Mouse (Mus musculus) heart, embryonic 12.5 days (tissue): ENCODE results near the gene Tpcn2. TPM values are rescaled to one million over a fixed set of nuclear protein-coding genes. Genes with fewer than 3 reads are reported as not detected.
A peak's percentile ranks its signal among the peaks of the same experiment; 100 is the strongest.

Source experiments
- ATAC-seq: fragments of 200-750 bp; cut with Nextera tagmentation; 2 replicates; pipeline ENCODE4 v1.8.0; 2017; ENCODE audit warnings: moderate TSS enrichment, moderate library complexity; ENCODE audit not compliant: insufficient number of reproducible peaks, low FRiP score
- H3K27ac ChIP-seq: fragments of 300-500 bp; sonication (generic); 2 replicates; pipeline ENCODE4 v1.5.1; 2016; ENCODE audit warnings: mild to moderate bottlenecking, moderate library complexity; ENCODE audit not compliant: poor library complexity, severe bottlenecking
- H3K27me3 ChIP-seq: fragments of 300-500 bp; sonication (generic); replicated peaks from 2 replicates; pipeline ENCODE4 v1.6.1; 2016; ENCODE audit warnings: mild to moderate bottlenecking, moderate library complexity
- H3K36me3 ChIP-seq: fragments of 300-500 bp; sonication (generic); 2 replicates; pipeline ENCODE4 v1.6.1; 2016; ENCODE audit warnings: mild to moderate bottlenecking, moderate library complexity
- H3K4me1 ChIP-seq: fragments of 300-500 bp; sonication (generic); replicated peaks from 2 replicates; pipeline ENCODE4 v1.6.1; 2016; ENCODE audit warnings: mild to moderate bottlenecking
- H3K4me2 ChIP-seq: fragments of 300-500 bp; sonication (generic); 2 replicates; pipeline ENCODE4 v1.6.1; 2016; ENCODE audit warnings: mild to moderate bottlenecking, moderate library complexity
- H3K4me3 ChIP-seq: fragments of 300-500 bp; sonication (generic); 2 replicates; pipeline ENCODE4 v1.5.1; 2016; ENCODE audit warnings: mild to moderate bottlenecking
- H3K9ac ChIP-seq: fragments of 300-500 bp; sonication (generic); 2 replicates; pipeline ENCODE4 v1.6.1; 2016; ENCODE audit warnings: mild to moderate bottlenecking, moderate library complexity
- H3K9me3 ChIP-seq: fragments of 300-500 bp; sonication (generic); replicated peaks from 2 replicates; pipeline ENCODE4 v1.6.1; 2016; ENCODE audit warnings: mild to moderate bottlenecking, moderate library complexity
- WGBS: fragments of 180-500 bp; shearing (Covaris S2); methylation state at CpG from one replicate; pipeline ENCODE4 v1.1.7; 2016; 5-methylcytosine and 5-hydroxymethylcytosine counted together
- polyA plus RNA-seq: library from polyadenylated mRNA; unstranded; fragments of >200 nt; fragmentation: Nextera tagmentation; extraction: Ambion mirVana; gene quantifications from 2 replicates; pipeline ENCODE4 v1.2.1, GENCODE M21; 2016

The Tpcn2 gene
- 6.4 and 7.3 TPM in 2 replicates for polyA plus RNA-seq

GRCm38 (mm10) chr7:145283487-145284187 is at the start of gene Tpcn2:
TSS of gene Tpcn2 (minus strand) at chr7:145284011.
- ATAC-seq, result peak; percentile 92
- H3K9ac ChIP-seq, result peak within 1 kb of the TSS; percentile 78
- 2% methylated on average over 18 of the region's 18 CpGs for WGBS
- H3K4me1 ChIP-seq, result peaks cover 16% of the 10 kb centered on the region
- H3K36me3 ChIP-seq, result peaks cover 17% of the 10 kb centered on the region
- H3K27me3 ChIP-seq, result no peaks in the 10 kb centered on the region
- H3K4me3 ChIP-seq, result peak within 1 kb of the TSS; percentile 63
- H3K27ac ChIP-seq, result peak within 1 kb of the TSS; percentile 7; the same call in 1 of the 2 replicates
- H3K4me2 ChIP-seq, result peak within 1 kb of the TSS; percentile 82
- no peaks in the 10 kb centered on the region for H3K9me3 ChIP-seq

DNA sequence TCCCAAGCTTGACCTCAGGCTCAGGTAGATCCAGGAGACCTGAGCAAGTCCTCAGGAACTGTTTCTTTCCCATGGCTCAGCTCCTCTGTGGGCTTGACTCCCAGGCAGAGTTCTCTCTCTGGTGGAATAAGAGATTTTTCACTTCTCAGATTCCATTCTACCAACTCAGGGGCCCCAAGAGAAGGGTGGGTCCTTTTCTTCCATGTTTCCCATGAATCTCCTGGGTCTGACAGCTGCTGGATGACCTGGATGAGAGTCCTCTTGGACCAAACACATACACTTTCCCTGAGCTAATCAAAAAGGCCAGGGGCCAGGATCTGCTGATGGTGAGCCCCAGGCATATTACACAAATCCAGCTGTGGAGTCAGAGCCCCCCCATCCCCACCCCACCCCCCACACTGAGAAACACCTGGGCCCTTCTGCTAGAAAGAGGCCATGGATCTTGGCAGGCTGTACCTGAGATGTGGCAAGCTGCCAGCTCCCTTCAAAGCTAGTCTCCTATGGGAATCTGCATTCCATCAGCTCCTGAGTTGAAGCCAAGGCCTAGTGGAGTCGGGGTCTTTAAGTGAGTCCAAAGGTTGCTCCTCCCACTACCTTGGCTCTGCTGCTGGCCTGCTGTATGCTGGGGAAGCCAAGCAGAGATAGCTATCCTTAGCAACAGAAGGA is 48.7 kb upstream of the Tpcn2 start:
- peaks cover 23% of the 10 kb centered on the region for H3K4me1 ChIP-seq
- 31% methylated on average over 1 of the region's 1 CpGs for WGBS
- no peak overlapping the region for H3K4me3 ChIP-seq
- no peaks in the 10 kb centered on the region for H3K36me3 ChIP-seq
- H3K9ac ChIP-seq, result no peak overlapping the region
- H3K9me3 ChIP-seq, result no peaks in the 10 kb centered on the region
- ATAC-seq, result no peak
- no peaks in the 10 kb centered on the region for H3K27me3 ChIP-seq
- H3K4me2 ChIP-seq, result no peak overlapping the region
- no peak overlapping the region for H3K27ac ChIP-seq

- Histone ChIP-seq H3K36me3 (no peaks in the 10 kb centered on the region), H3K9ac (no peak overlapping the region), H3K9me3 (no peaks in the 10 kb centered on the region), H3K27me3 (no peaks in the 10 kb centered on the region), H3K27ac (peak overlapping the region; percentile 11; the same call in 1 of the 2 replicates), H3K4me3 (no peak overlapping the region), H3K4me1 (peaks cover 23% of the 10 kb centered on the region), H3K4me2 (no peak overlapping the region)
- 36% methylated on average over 2 of the region's 2 CpGs for WGBS
- no peak for ATAC-seq
These were observed 46.8 kb upstream of the Tpcn2 start for GRCm38 (mm10) chr7:145330641-145331040.

DNA sequence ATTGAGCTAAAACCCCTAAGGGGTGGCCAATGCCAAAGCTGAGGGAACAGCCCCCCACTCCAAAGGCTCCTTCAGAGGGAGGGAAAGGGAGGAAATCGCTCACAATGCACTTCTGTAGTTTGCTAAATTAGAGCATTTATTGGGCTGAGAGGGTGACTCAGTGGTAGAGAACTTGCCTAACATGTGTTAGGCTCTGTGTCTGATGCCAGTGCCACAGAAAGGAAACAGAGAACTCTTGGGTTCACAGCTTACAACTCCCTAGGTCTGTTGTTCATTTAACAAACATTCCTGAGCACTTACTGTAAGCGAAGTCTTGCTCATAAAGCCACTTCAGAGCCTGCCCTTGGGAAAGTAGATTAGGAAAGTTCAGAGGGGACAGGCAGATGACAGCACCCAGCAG is 46.2 kb upstream of the Tpcn2 start:
- 47% methylated on average over 2 of the region's 2 CpGs for WGBS
- H3K27ac ChIP-seq, result peak overlapping the region; percentile 26; the same call in 1 of the 2 replicates
- H3K4me1 ChIP-seq, result peaks cover 23% of the 10 kb centered on the region
- H3K4me2 ChIP-seq, result no peak overlapping the region
- no peaks in the 10 kb centered on the region for H3K27me3 ChIP-seq
- no peak overlapping the region for H3K4me3 ChIP-seq
- no peak overlapping the region for H3K9ac ChIP-seq
- no peaks in the 10 kb centered on the region for H3K9me3 ChIP-seq
- no peak for ATAC-seq
- no peaks in the 10 kb centered on the region for H3K36me3 ChIP-seq

DNA sequence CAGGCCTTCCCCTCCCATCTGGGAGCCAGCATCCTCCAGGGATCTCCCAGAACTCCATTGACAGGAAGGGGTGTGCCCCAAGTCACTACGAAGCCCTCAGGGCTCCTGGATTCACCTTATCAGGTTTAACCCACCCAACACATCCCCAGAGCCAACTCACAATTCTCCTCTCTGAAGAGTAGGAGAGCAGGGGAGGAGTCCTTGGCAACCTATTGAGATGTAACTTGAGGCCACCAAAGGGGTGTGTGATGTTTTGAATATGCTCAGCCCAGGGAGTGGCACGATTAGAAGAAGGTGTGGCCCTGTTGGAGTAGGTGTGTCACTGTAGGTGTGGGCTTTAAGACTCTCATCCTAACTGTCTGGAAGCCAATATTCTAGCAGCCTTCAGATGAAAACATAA is 41.9 kb upstream of the Tpcn2 start:
- H3K36me3 ChIP-seq, result no peaks in the 10 kb centered on the region
- H3K27me3 ChIP-seq, result no peaks in the 10 kb centered on the region
- no peak for ATAC-seq
- H3K9me3 ChIP-seq, result 0 out of 2 replicates have a peak, but pooled peaks cover 4% of the 10 kb centered on the region
- H3K4me3 ChIP-seq, result no peak overlapping the region
- 35% methylated on average over 2 of the region's 2 CpGs for WGBS
- no peak overlapping the region for H3K27ac ChIP-seq
- H3K4me2 ChIP-seq, result no peak overlapping the region
- no peak overlapping the region for H3K9ac ChIP-seq
- H3K4me1 ChIP-seq, result peaks cover 13% of the 10 kb centered on the region

- Histone ChIP-seq H3K4me1 (no peaks in the 10 kb centered on the region), H3K9me3 (0 out of 2 replicates have a peak, but pooled peaks cover 4% of the 10 kb centered on the region), H3K27ac (no peak overlapping the region), H3K9ac (no peak overlapping the region), H3K27me3 (no peaks in the 10 kb centered on the region), H3K4me3 (no peak overlapping the region), H3K36me3 (no peaks in the 10 kb centered on the region), H3K4me2 (no peak overlapping the region)
- no peak for ATAC-seq
- 45% methylated on average over 4 of the region's 4 CpGs for WGBS
These were observed 39.8 kb upstream of the Tpcn2 start for GRCm38 (mm10) chr7:145323607-145324006.

- H3K9ac ChIP-seq, result no peak overlapping the region
- WGBS, result 52% methylated on average over 3 of the region's 3 CpGs
- no peaks in the 10 kb centered on the region for H3K27me3 ChIP-seq
- H3K4me3 ChIP-seq, result no peak overlapping the region
- H3K36me3 ChIP-seq, result no peaks in the 10 kb centered on the region
- H3K4me1 ChIP-seq, result no peaks in the 10 kb centered on the region
- H3K27ac ChIP-seq, result no peak overlapping the region
- H3K9me3 ChIP-seq, result 0 out of 2 replicates have a peak, but pooled peaks cover 4% of the 10 kb centered on the region
- ATAC-seq, result no peak
- H3K4me2 ChIP-seq, result no peak overlapping the region
These were observed 35.7 kb upstream of the Tpcn2 start for GRCm38 (mm10) chr7:145319481-145319880.

GRCm38 (mm10) chr7:145317522-145317921 is 33.7 kb upstream of the Tpcn2 start:
- 0 out of 2 replicates have a peak, but pooled peaks cover under 1% of the 10 kb centered on the region for H3K9me3 ChIP-seq
- no peaks in the 10 kb centered on the region for H3K27me3 ChIP-seq
- 68% methylated on average over 4 of the region's 4 CpGs for WGBS
- H3K4me1 ChIP-seq, result no peaks in the 10 kb centered on the region
- no peak overlapping the region for H3K9ac ChIP-seq
- no peak overlapping the region for H3K4me2 ChIP-seq
- H3K27ac ChIP-seq, result no peak overlapping the region
- ATAC-seq, result no peak
- H3K4me3 ChIP-seq, result no peak overlapping the region
- no peaks in the 10 kb centered on the region for H3K36me3 ChIP-seq

GRCm38 (mm10) chr7:145314785-145315411 is 31.1 kb upstream of the Tpcn2 start, which contains the start of gene Mrgprd:
TSS of gene Mrgprd (plus strand) at chr7:145314835.
- Histone ChIP-seq H3K27me3 (peaks cover 17% of the 10 kb centered on the region), H3K9me3 (no peaks in the 10 kb centered on the region), H3K27ac (no peak within 1 kb of the TSS), H3K4me1 (no peaks in the 10 kb centered on the region), H3K36me3 (no peaks in the 10 kb centered on the region), H3K9ac (no peak within 1 kb of the TSS), H3K4me2 (no peak within 1 kb of the TSS), H3K4me3 (no peak within 1 kb of the TSS)
- ATAC-seq, result no peak
- 79% methylated on average over 6 of the region's 6 CpGs for WGBS

- Histone ChIP-seq H3K9me3 (no peaks in the 10 kb centered on the region), H3K4me3 (no peak overlapping the region), H3K4me2 (no peak overlapping the region), H3K27ac (no peak overlapping the region), H3K9ac (no peak overlapping the region), H3K27me3 (peaks cover 27% of the 10 kb centered on the region), H3K36me3 (no peaks in the 10 kb centered on the region), H3K4me1 (0 out of 2 replicates have a peak, but pooled peaks cover 3% of the 10 kb centered on the region)
- no peak for ATAC-seq
- 78% methylated on average over 3 of the region's 3 CpGs for WGBS
These were observed 28.3 kb upstream of the Tpcn2 start for GRCm38 (mm10) chr7:145312137-145312536.

DNA sequence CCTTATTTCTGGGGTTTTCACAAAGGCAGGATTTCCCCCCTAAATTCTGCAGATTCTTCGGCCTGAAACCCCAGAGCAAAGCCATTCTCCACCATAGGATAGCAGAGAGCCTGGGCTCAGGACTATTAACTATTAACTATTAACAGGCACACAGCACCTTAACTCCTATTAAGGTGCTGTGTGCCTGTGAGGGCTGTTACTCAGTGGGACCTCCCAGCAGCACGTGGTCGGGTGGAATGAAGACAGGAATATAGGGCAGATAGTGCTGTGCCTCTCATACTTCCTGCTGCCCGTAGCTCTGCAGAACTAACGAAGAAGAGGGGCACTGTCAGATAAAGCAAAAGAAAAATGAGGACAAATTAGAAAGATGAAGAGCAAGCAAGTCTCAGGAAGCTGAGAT is 26.7 kb upstream of the Tpcn2 start:
- Histone ChIP-seq H3K36me3 (no peaks in the 10 kb centered on the region), H3K9me3 (no peaks in the 10 kb centered on the region; the same call in 1 of the 2 replicates), H3K4me3 (no peak overlapping the region), H3K4me1 (0 out of 2 replicates have a peak, but pooled peaks cover 3% of the 10 kb centered on the region), H3K27me3 (peaks cover 27% of the 10 kb centered on the region), H3K9ac (no peak overlapping the region), H3K4me2 (no peak overlapping the region), H3K27ac (no peak overlapping the region)
- no peak for ATAC-seq
- WGBS, result 55% methylated on average over 5 of the region's 5 CpGs
